Mouse (Mus musculus) T-helper 1 cell (primary cell): ENCODE results near the gene Gucy1b1.

Experiments used
- in situ Hi-C: fragments of 300-600 bp; cut with MboI, MseI; formaldehyde crosslinking; loops from one replicate; pipeline ENCODE4 v1.15.1; 2025; ENCODE audit warnings: high pct_unique_total_duplicates

Gene Gucy1b1

GRCm38 (mm10) chr3:82036262-82037044 lies 38.0 kb downstream of the Gucy1b1 start:
- in situ Hi-C loops = no loop called here

DNA sequence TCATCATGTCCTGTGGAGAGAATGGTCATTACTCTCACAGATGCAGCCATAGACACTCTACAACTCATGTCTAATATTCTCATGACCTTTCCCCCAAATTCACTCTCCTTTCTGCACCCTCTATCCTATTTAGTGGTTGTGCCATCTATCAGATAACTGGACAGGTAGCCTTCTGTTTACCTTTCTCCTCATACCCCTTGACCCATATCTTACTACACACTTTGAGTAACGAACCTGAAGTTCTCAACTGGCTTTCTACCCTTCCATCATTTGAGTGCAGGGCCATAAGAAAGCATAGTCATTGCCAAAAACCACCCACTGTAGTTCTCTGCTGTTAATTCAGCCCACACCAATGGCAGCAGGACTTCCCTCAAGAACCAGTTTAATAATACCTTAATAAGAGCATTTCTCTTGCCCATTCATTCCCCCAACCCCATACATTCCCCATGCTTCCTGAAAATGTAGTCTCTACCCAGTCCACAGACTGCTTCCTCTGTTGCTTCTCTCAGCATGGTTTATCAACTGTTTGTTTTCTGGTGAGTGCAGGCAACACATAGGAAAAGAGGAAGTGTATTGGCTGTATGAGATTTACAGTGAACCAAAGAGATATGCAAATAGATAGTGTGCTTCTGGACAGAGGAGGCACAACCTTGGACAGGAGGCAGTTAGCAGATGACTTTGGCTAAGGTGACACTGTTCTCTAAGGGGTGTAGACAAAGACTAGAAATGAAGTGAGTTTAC lies 44.3 kb downstream of the Gucy1b1 start:
- in situ Hi-C loops = no loop called here

DNA sequence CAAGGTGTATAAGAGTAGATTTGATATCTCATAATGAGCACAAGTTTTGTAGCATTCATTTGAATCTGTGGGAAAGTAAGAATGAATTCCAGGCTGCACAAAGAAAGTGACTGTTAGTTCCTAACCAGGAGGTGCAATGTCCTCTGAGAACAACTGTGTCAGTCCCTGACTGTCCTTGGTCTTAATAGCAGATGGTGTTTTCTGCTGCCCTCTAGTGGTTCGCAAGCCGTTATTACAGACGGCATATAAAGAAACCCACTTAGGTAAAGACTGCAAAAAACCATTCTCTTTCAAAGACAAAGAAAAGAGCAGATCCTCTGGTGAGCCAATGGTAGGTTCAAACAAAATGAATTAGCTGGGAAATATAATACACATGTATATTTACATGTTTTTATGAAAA lies 45.3 kb downstream of the Gucy1b1 start:
- in situ Hi-C loops = no loop called here

DNA sequence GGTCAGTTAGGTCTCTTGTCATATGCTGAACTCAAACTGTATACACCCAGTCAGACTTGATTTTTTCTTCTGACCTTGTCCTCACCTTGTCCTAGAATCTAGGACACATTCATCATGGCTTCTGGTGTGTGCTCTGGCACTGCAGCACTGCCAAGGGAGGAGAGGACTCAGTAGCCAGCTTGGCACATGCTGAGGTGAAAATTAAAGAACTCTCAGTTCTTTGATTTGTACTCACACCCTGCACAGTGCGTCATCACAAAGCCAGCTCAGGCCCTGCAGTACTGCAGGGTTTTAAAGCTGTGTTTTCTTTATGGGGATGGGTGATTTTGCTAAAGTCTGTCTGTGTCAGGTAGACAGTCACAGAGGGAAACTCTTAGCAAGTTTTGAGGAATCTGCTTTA lies 47.2 kb downstream of the Gucy1b1 start:
- in situ Hi-C loops = no loop called here

GRCm38 (mm10) chr3:82023065-82023464 lies 51.4 kb downstream of the Gucy1b1 start:
- in situ Hi-C loops = loop anchor here (25.0 kb wide), 1 partner anchor 839 kb away; no protein-coding TSS in a partner anchor

DNA sequence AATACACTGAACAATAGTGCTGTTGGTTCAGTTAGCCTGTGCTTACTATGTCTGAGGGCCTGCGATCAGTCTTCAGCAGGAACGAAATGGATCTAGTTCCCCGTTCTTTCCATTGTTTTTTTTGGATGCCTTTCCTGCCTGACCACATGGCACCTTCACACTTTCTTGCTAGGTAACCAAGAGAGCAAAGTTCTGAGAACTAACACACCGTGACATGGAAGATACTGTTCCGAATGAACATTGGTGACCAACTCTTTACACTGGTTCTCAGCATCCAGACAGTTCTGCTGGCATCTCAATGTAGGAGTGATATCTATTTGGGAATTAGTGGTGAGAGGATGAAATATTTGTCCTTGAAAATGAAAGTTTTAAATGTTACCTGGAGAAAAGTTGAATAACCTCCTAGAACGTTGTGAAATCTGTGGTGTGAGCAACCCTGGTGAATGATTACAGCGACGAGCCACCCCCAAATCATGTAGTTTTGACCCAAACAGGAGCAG lies 52.0 kb downstream of the Gucy1b1 start:
- in situ Hi-C loops = loop anchor here (25.0 kb wide), 1 partner anchor 840 kb away; no protein-coding TSS in a partner anchor

GRCm38 (mm10) chr3:82014148-82014703 lies 60.3 kb downstream of the Gucy1b1 start:
- in situ Hi-C loops = loop anchor here (5.0 to 25.0 kb wide), 2 partner anchors 58 to 848 kb away; partner anchors contain the start of gene Gucy1b1

- in situ Hi-C loops = loop anchor here (25.0 kb wide), 1 partner anchor 855 kb away; no protein-coding TSS in a partner anchor
Measured at GRCm38 (mm10) chr3:82007002-82007401, 67.5 kb downstream of the Gucy1b1 start.

- in situ Hi-C loops = no loop called here
Measured at GRCm38 (mm10) chr3:81995988-81996387, 78.5 kb downstream of the Gucy1b1 start.

- in situ Hi-C loops = no loop called here
Measured at GRCm38 (mm10) chr3:81995371-81995770, 79.1 kb downstream of the Gucy1b1 start.

DNA sequence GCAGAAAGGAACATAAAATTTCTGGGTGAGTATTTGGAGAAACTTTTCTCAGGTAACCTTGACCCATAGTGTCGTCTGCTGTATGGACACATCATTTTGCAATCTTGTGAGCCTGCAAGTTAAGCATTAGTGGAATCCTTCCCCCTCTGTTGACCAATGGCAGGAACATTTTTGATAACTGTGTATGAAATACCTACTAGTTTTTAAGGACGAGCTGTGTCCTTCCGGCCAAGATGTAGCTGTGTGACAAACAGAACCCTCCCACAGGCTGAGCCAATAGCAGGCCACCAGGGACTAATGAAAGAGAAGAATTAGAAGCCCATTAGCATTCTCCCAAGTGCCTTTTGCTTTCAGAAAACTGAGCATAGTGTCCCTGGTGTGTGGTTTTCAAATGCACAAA lies 84.0 kb downstream of the Gucy1b1 start:
- in situ Hi-C loops = no loop called here

DNA sequence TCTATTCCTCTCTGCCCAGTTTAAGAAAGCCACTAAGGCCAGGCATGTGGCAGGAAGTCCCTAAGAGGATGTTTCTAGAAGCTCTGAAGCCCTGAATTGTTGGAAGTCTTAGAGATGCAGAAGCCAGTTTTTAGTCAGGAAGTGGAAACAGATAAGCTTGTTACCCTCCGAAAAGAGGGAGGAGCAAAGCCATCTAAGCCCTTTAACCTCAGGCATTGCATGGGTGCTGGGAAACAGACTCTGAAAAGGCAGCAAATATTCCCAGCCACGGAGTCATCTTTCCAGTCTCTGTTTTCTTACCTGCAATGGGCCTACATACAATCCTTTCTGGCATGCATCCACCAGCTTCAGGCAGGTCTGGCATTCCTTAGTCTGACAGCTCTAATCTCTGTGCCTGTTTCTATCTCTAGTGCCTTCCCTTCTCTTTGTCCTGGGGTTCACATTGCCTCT lies 84.8 kb downstream of the Gucy1b1 start:
- in situ Hi-C loops = no loop called here

DNA sequence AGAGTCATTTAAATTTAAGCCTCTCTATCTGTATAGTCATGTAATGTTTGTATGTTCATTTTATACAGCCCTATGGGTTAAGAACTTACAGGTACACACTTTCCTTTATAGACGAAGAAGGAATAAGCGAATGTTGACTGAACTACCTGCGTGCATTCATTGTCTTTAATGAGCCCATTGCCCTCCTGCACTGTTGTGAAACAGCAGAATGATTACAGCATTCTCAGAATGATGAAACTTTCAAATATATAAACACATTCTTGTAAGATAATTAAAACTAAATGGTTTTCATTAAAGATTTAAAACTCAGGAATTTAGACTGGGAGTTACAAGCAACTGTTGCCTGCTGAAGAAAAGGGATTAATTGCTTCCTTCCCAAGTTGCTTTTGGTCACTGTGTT lies 86.9 kb downstream of the Gucy1b1 start:
- in situ Hi-C loops = no loop called here

DNA sequence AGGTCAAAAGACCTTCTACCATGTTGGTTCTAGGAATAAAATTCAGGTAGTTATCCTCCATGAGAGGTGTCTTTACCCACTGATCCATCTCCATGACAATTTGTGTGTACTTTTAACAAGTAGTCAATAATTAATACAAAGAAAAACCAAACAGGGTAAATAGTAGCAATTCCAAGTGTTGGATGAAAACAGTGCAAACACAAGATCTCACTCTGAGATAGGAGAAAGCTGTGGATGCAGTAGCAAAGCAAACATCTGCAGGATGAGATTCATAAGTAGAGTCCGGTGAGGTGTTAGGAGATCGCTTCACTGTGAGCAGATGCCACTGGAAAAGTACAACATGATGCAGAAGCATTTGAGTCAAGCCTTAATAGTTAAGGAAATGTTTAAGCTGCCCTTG lies 88.4 kb downstream of the Gucy1b1 start:
- in situ Hi-C loops = no loop called here

DNA sequence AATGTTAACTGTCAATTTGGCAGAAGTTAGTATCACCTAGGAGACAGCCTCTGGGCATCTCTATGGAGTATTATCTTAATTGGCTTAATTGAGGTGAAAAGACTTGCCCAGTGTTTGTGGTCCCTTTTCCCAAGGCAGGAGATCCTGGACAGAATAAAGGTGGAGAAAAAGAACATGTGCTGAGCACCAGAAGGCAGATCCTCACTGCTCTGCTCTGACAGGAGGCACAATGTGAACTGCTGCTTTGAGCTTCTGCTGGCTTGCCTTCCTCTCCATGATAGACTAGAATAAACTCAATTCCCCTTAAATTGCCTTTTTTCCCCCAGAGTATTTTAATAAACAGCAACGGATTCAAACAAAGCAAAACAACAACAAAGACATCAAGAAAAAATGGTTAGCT lies 89.4 kb downstream of the Gucy1b1 start:
- in situ Hi-C loops = no loop called here

DNA sequence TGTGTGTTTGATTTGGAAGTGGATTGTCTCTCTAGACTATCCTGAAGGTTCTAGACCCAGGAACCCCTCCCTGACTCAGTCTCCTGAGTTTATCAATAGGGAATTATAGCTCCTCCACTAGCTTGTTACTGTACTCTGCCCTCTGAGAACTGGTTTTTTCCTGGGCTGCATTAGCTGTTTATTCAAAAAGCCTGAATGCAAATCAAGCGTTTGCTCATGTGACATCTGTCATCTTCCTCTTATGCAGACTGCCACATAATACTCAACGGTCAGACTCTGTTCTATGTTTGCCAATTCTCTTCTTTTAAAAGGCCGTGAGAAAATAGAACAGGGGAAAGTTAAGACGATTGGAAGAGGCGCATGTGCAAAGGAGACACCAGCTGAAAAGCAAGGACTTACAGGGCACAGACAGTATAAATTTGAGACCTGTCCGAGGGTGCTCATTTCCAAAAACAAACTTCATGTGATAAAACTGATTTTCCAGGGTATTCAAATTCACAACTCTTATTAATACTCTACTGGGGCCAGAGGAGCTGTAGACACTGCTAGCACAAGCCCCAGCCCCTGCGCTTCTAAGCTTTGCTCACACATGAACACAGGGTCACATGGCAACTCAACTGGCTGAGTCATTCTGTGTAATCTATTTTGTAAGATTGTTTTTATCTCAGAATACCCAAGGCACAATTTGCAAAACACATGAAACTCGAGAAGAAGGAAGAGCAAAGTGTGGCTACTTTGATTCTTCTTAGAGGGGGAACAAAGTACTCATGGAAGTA lies 91.2 kb downstream of the Gucy1b1 start:
- in situ Hi-C loops = no loop called here
